Mouse (Mus musculus) frontal cortex, postnatal 25 days (tissue): ENCODE results near the gene Hectd3.
A peak's percentile ranks its signal among the peaks of the same experiment; 100 is the strongest.

Experiments used
- DNase-seq, 2 experiments: peaks; one replicate each; pipeline ENCODE4 v3.0.0; 2022; ENCODE audit warnings: low spot score in 2 of 2

The Hectd3 gene

DNA sequence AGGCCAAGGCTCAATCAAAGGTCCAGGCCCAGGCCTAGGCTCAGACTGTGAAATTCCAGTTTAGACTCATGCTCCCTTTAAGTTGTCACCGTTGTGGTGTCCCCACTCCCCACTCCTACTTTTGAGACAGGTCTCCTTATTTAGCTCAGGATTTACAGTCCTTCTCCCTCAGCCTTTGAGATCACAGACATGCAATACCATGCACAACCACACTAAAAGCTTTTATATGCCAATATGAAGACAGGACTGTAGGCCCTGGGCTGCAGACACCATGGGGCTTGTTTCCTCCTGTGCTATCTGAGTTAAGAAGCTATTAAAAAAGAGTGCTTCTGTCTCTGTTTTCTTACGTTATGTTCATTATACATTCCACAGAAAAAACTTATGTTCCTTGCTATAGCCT, 22.6 kb downstream of the Hectd3 start:
- DNase-seq, result no peak

DNA sequence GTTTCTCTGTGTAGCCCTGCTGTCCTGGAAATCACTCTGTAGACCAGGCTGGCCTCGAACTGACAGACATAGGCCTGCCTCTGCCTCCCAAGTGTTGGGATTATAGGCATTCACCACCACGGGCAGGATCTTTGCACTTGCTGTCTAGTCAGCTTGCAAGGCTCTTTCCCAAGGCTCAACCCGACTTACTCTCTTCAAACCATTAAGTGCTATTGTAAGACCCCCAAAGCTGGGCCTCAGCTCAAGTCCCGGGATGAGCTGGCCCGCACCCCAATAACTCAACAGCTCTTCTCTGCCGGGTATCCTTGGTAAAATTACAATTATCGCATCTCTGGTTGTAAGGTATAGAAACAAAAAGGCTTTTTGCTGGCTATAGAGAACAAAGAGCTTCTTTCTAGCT, 23.2 kb downstream of the Hectd3 start:
- no peak for DNase-seq

DNA sequence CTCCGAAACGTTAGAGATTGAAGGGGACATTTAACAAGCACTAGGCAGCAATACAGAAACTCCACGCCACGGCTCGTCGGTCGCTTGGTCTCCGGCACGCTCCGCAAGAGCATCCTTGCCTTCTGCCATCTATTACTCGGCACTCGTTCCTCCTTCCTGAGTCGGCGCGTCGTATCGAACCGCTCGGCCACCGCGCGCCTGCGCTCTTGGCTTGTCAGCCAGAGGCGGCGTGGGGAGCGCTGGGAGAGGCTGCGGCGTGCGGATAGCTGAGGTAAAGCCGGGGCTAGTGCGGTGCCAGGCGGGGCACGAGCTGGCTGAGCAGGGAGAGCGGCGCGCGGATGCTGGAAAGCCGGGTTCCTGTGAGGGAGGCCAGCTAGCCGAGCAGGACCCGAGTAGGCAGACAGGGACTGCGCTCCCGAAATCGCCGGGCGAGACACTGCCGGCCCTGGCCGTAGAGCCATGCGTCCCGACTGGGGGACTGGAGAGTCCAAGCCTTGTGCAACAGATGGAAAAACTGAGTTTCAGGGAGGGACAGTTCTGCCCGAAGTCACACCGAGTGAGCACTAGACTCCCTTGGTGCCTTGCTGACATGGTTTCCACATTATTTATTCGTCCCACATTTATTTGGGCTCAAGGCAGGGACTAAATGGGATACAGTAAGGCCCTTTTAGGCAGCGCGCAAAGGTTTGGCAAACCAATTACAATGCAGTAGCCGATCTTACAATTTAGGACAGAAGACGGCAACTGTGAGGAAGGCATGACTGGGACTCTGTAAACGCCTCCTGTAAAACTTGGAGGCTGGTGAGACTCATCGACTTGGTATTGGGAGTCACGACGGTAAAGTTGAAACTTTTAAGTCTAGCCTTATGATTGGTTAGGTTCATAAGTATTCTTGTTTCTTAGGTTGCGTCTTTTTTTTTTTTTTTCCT, 24.4 kb downstream of the Hectd3 start, which contains the start of gene Eif2b3:
Eif2b3 (plus strand) TSS at position 197 of the 929 bp plus-strand sequence.
- DNase-seq, result peak; percentile 69 to 85

DNA sequence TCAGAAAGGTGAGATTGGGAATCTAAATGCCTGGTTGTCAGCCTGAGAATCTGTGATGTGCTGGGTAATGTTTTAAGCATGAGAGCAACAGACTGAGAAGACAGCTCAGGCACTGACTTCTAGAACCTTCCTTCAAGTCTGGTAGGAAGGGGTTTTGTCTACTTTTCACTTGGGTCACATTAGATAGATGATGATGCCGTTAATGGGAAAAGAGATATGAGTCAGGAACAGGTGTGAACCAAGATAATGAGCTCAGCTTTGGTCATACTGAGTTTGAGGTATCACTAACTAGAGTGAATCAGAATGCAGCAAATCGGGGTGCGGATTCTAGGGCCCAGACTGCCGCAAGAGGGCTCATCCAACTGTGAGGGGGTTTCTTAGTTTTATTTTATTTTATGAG, 28.4 kb downstream of the Hectd3 start:
- DNase-seq, result no peak

DNA sequence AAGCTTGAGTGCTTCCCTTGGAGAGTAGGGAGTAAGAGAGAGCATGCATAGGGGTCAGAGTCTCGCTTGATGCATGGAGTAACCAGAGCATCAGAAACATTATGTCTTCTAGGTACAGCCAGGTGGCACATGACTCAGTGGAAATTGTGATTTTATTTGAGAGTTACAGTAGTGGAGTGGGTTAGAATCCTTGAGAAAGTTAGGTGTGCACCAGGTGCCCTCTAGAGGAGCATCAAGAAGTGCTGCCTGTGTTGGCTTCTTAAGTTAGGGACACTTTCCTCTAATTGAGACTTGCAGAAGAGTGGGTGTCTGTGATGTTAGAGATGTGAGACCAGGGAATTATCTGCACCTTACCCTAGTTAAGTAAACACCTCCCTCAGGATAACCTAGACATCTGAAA, 36.0 kb downstream of the Hectd3 start:
- no peak for DNase-seq

DNA sequence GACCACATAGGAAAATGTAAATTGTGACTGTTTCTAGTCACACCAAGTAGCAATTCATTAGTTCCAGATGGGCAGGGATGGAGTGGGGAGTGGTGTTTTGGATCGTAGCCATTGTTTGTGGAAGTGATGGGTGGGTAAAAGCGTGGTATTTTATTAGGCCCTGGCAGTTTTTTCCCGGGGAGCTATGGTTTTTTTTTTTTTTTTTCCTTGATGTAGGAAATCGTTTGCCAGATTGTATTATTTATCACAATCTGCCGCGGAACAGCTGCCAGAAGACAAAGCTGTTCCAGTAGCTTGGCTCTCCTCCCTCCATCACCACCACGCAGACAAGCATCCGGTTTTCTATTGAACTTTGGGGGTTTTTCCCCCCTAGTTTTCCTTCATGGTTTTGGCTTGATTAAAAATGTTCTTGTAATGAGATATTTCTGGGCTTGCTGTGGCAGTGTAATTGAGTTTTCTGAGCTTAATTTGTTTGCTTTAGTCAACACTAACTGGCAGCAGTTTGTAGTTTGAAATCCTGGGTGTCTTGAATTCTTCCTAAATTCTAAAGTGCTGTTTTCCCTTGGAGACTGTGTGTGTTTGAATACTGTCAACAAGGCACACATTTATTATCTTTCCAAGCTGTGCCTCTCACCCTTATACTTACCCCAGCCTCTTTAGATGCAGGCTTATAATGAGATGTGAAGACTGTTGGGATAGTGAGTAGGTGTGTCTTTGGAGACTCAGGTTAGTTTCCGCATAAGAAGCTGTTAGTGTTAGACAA, 45.0 kb downstream of the Hectd3 start:
- DNase-seq, result no peak

DNA sequence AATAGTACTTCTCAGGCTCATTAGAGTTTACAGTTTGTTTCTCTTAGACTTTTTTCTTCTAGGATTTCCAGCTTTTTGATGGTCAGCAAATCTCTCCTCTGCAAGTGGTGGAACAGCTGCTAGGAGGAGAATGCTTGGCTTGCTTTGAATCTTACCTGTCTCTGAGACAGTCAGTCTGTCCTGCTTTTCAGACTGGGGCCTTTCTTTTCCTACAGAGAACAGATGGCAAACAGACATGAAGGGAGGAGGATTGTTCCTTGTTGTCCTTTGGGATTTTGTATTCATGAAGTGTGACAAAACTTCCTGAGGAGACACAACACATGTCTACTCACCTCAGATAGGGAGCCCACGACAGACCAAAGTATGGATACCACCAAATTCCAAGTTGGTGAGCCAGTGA, 45.7 kb downstream of the Hectd3 start:
- DNase-seq, result no peak

DNA sequence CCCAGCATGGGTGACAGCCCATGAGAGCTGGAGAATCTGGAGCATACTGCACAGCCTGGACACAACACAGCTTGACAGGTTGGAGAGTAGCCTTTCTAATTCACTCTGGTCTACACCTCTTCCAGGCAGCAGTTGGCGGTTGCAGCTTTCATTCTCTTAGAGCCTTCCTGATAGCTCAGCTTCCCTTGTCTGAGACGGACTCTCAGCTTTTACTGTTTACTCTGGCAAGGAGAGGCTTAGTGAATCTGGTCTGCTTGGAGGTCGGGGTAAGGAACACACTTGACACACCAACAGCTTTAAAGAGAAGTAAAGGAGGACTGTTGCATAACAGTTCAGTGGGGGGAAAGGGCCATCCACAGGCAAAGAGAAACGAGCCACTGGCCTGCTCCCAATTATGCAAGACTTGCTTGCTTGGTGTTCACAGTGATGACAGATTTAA, 46.2 kb downstream of the Hectd3 start:
- no peak for DNase-seq

DNA sequence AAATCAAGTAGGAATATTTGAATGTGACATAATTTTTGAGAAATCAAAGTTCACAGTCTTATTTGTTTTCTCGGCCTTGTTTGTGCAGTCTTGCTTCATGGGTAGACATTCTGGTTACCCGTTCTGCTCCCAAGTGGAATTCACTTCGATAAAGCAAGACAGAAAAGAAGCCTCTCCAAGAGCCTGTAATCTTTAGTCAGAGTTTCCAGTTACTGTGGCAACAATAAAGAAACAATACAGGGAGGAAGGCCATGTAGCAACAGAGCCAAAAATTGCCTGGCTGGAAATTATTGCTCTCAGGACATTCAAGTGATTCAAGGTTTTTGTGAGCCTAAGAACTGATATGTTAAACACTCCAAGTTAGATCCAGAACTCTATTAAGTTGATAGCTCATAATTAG, 53.7 kb downstream of the Hectd3 start:
- no peak for DNase-seq

DNA sequence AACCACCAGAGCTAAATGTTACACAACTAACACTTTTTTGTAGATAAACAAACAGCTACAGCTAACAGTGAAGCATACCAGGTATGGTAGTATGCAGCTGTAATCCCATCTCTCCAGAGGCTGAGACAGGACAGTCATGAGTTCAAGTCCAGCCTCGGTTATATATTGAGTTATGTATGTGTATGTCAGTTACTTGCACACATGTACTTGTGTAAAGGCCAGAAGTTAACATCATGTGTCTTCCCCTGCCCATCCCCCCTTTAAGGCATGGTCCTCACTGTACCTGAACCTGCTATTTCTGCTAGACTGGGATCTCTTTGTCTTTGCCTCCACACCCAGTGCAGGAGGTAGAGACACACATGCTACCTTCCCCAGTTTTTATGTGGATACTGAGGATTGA, 54.4 kb downstream of the Hectd3 start:
- no peak for DNase-seq

DNA sequence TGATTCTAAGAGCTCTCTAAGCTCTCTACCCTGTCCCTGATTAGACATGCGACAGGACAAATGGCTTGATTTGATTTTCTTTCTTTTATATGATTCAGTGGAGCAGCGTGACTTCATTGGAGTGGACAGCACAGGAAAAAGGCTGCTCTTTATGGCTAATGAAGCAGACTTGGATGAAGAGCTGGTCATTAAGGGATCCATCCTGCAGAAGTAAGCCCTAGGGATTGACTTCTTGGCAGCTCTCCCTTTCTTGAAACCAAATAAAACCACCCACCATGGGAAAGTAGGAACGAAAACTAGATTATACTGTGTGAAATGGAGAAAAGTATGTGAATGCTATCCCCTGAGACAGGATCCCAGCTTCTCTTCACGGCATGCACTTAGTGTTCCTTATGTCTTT, 57.5 kb downstream of the Hectd3 start:
- no peak for DNase-seq

DNA sequence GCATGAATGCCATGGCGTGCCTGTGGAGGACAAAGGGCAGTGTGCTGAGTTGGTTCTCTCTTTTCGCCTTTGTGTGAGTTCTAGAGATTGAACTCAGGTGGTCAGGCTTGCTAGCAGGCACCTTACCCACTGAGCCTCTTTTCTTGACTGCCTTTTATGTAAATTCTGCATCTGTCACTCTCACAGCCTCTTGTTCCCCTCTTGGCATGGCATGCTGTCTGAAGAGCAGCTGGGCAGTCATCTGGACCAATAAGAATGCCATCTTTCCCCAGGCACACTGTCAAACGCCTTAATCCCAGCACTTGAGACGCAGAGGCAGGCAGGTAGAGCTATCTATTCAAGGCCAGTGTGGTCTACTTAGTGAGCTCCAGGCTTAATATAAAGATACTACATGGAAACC, 58.8 kb downstream of the Hectd3 start:
- DNase-seq, result no peak
